Mouse (Mus musculus) limb, embryonic 15.5 days (tissue): ENCODE results near the gene Hoxd10. TPM values are rescaled to one million over a fixed set of nuclear protein-coding genes. Genes with fewer than 3 reads are reported as not detected.

Source experiments
- ATAC-seq: fragments of 200-750 bp; cut with Nextera tagmentation; 2 replicates; pipeline ENCODE4 v1.8.0; 2017; ENCODE audit warnings: low read depth, moderate TSS enrichment; ENCODE audit not compliant: insufficient number of reproducible peaks, low FRiP score, low TSS enrichment
- H3K27ac ChIP-seq: fragments of 300-500 bp; sonication (generic); 2 replicates; pipeline ENCODE4 v1.5.1; 2015; ENCODE audit warnings: moderate library complexity, mild to moderate bottlenecking, inconsistent platforms
- H3K27me3 ChIP-seq: fragments of 300-500 bp; sonication (generic); 2 replicates; pipeline ENCODE4 v1.6.1; 2015; ENCODE audit warnings: inconsistent platforms
- H3K36me3 ChIP-seq: fragments of 300-500 bp; sonication (generic); 2 replicates; pipeline ENCODE4 v1.6.1; 2015; ENCODE audit warnings: inconsistent platforms
- H3K4me1 ChIP-seq: fragments of 300-500 bp; sonication (generic); 2 replicates; pipeline ENCODE4 v1.6.1; 2015; ENCODE audit warnings: inconsistent platforms
- H3K4me2 ChIP-seq: fragments of 300-500 bp; sonication (generic); 2 replicates; pipeline ENCODE4 v1.6.1; 2015; ENCODE audit warnings: mild to moderate bottlenecking, inconsistent platforms
- H3K4me3 ChIP-seq: fragments of 300-500 bp; sonication (generic); 2 replicates; pipeline ENCODE4 v1.5.1; 2015; ENCODE audit warnings: mild to moderate bottlenecking, inconsistent platforms
- H3K9ac ChIP-seq: fragments of 300-500 bp; sonication (generic); 2 replicates; pipeline ENCODE4 v1.6.1; 2015; ENCODE audit warnings: inconsistent platforms
- H3K9me3 ChIP-seq: fragments of 300-500 bp; sonication (generic); 2 replicates; pipeline ENCODE4 v1.6.1; 2016; ENCODE audit warnings: inconsistent platforms
- WGBS: fragments of 180-500 bp; shearing (Covaris S2); methylation state at CpG from one replicate; pipeline ENCODE4 v1.1.7; 2015; 5-methylcytosine and 5-hydroxymethylcytosine counted together
- polyA plus RNA-seq: library from polyadenylated mRNA; unstranded; fragments of >200 nt; fragmentation: Nextera tagmentation; extraction: Ambion mirVana; gene quantifications from 2 replicates; pipeline ENCODE4 v1.2.1, GENCODE M21; 2015

Gene Hoxd10
- polyA plus RNA-seq, 1 experiment from 2014 or later: 14.5 TPM

DNA sequence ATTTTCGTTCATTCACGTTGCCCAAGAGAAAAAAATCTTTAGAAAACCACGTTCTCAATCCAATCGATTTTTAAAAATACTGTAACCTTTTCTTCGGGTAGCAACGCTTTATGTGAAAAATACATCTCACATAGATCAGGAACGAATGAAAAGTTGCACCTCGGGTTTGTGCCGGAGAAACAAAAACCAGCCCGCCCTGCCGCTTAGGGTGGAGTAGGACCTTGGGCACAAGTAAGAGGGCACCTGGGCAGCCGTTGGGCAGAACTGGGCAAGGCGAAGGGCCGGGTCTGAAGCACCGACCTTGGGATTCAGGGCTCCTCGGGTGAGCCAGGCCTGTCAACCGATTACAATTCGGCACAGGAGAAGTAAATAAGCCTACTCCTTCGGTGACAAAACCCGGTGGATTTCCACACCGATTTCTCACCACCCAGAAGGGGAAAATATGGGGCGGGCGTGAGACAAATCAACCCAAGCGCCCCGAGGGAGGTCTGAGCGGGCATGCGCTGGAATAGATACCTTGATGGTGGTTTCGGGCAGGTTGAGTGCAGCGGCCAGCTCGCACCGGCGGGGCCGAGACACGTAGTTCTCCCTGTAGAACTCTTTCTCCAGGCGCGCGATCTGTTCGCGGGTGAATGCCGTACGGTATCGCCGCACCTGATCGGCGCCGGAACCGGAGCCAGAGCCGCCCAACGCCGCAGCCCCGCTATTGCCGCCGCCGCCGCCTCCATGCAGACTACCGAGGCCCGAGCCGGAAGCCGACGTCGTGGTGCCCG lies 34.3 kb upstream of the Hoxd10 start:
- no peaks in the 10 kb centered on the region for H3K36me3 ChIP-seq
- H3K27ac ChIP-seq: peak overlapping the region; percentile 89
- peaks cover 36% of the 10 kb centered on the region for H3K4me1 ChIP-seq
- H3K9me3 ChIP-seq: no peaks in the 10 kb centered on the region
- peaks cover 63% of the 10 kb centered on the region for H3K27me3 ChIP-seq
- no peak for ATAC-seq
- peak overlapping the region; percentile 46 for H3K4me3 ChIP-seq
- H3K9ac ChIP-seq: peak overlapping the region; percentile 53
- WGBS: 2% methylated on average over 62 of the region's 62 CpGs
- H3K4me2 ChIP-seq: peak overlapping the region; percentile 44

DNA sequence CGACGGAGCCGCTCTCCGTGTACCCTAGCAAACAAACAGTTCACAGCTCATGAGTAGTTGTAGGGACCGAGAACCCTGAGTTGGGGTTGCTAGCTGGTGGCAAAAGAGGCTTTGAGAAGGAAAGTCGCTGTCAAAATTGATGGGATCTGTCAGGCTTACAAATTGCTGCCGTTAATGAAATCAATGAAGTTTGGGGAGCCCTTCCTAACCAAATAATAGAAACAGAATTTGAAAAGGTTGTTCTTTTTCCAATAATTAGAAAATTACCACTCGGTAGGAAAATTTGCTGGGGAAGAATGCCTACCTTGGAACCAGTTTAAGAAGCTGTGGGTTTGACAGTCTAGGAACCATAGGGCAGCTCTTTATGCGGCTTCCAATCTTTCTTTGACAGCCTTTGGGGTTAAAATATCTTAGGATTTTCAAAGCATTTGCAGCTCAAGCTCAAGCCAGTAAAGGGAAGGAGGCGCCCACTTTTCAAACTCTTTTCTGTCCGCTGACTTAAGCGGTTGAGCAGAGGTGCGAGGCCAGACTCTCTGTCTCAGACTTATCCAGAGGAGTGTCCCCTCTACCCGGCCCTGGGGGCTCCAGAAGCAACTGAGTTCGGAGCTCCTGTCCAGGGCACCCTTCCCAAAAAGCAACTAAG lies 33.6 kb upstream of the Hoxd10 start:
- H3K4me3 ChIP-seq: peak overlapping the region; percentile 46
- H3K9ac ChIP-seq: peak overlapping the region; percentile 53
- no peaks in the 10 kb centered on the region for H3K36me3 ChIP-seq
- ATAC-seq: no peak
- peaks cover 66% of the 10 kb centered on the region for H3K27me3 ChIP-seq
- peak overlapping the region; percentile 89 for H3K27ac ChIP-seq
- H3K9me3 ChIP-seq: no peaks in the 10 kb centered on the region
- 3% methylated on average over 15 of the region's 15 CpGs for WGBS
- H3K4me2 ChIP-seq: peak overlapping the region; percentile 44
- peaks cover 36% of the 10 kb centered on the region for H3K4me1 ChIP-seq

DNA sequence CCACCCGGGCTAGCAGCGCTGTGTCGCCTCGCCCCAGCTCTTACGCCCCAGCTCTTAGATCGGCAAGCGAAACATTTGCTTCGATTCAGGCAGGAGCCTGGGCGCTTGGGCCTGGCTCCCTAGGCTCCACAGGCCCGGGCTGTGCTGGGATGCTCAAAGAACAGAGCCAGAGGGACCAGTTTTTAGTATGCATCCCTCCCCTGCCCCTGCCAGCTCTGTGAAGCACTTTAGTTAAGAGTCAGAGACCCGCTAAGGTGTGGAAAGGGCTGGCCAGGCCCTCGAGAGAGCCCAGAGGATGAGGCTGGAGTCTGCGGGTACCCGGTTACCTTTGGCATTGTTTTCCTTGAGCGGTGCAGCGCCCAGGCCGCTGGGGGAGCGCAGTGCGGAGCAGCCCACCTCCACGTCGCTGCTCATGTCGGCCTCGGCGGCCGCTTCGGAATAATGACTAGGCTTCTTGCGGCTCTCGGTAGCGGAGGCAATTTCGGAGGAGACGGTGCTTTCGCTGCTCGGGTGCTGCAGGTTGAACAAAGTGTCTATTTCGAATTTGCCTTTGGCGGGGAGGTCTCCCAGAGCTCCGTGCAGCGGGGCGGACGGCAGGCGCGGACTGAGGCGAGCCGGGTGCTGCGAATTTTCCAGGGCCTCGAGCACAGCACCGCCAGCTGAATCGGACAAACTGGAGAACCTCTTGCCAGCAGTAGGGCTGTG lies 32.9 kb upstream of the Hoxd10 start:
- peak overlapping the region; percentile 46 for H3K4me3 ChIP-seq
- H3K4me2 ChIP-seq: peak overlapping the region; percentile 44
- peaks cover 71% of the 10 kb centered on the region for H3K27me3 ChIP-seq
- no peaks in the 10 kb centered on the region for H3K9me3 ChIP-seq
- H3K27ac ChIP-seq: peak overlapping the region; percentile 89
- no peak for ATAC-seq
- H3K36me3 ChIP-seq: no peaks in the 10 kb centered on the region
- WGBS: 1% methylated on average over 47 of the region's 47 CpGs
- peak overlapping the region; percentile 18 for H3K9ac ChIP-seq
- peaks cover 36% of the 10 kb centered on the region for H3K4me1 ChIP-seq

DNA sequence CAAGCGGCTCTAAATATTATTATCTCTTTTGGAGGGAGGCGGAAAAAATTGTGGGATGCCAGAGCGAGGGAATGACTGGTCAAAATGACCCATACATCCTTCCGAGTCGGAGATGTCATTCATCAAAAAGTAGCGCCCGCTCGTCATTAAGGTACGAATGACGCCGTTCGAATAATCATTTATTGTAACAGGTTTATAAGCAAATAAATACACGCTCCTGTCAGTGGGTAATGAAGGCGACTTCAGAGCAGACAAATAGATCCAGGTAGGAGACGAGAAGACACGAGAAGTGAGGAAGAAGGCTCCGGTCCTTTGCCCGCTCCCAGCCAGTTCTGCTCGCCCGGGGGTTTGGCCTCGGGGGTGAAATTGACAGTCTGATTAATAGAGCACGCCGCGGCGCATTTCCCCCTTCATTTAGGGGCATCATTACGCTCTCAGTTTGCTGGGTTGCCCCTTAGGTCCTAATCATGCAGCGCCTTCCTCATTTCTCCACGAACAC lies 32.2 kb upstream of the Hoxd10 start, which contains the start of gene Evx2:
Evx2 (minus strand) TSS at position 51 of the 499 bp plus-strand sequence.
- Histone ChIP-seq H3K4me3 (peak within 1 kb of the TSS; percentile 46), H3K27me3 (peaks cover 71% of the 10 kb centered on the region), H3K9me3 (no peaks in the 10 kb centered on the region), H3K4me1 (peaks cover 36% of the 10 kb centered on the region), H3K9ac (peak within 1 kb of the TSS; percentile 52), H3K36me3 (no peaks in the 10 kb centered on the region), H3K27ac (peak within 1 kb of the TSS; percentile 89), H3K4me2 (peak within 1 kb of the TSS; percentile 56)
- 2% methylated on average over 28 of the region's 28 CpGs for WGBS
- no peak for ATAC-seq

DNA sequence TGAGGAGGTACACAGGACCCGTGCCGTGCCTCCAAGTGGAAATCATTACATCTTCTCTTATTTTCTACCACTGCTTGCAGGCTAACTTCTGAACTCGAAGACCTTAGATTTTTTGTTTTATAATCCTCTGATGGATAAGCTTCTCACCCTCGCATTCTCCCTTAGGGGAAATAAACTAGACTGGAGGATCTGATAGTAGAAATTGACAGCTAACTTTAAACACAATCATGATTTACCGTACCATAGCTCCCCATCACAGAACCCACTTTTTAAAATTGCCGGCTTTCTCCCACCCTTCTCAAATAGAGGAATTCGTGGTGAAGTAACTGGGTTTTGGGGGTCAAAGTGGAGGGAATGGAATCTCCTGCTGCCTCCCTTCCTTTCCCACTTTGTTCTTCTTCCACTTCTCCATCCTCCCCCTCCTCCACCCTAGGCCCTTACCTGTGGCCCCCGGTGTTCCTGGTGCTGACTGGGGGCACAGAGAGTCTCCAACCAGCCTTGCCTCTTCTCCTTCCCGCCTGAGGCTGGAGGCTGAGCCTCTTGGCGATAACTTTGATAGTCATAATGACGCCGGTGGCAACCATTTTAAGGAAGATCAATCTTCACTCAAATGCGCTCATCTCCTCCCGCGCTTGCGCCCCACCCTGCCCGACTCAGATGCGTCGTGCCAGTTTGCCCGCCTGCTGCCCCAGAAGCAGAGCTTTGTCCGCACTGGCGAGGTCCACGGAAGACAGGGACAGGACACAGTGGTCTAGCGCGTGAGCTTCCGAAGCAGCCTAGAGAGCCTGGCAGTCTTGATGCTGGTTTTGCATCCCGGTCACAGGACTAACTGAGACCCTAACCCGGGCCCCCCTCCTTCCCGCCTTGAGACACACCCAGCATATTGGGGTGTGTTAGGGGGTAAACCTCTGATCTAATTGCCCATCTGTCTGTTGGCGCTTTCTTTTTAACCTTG lies 31.0 kb upstream of the Hoxd10 start:
- Histone ChIP-seq H3K9me3 (no peaks in the 10 kb centered on the region), H3K4me2 (peak overlapping the region; percentile 56), H3K4me1 (peaks cover 28% of the 10 kb centered on the region), H3K9ac (peak overlapping the region; percentile 52), H3K36me3 (no peaks in the 10 kb centered on the region), H3K27ac (peak overlapping the region; percentile 89), H3K27me3 (peaks cover 69% of the 10 kb centered on the region), H3K4me3 (peak overlapping the region; percentile 46)
- WGBS: 2% methylated on average over 30 of the region's 30 CpGs
- ATAC-seq: no peak; the same call in none of the 2 replicates

DNA sequence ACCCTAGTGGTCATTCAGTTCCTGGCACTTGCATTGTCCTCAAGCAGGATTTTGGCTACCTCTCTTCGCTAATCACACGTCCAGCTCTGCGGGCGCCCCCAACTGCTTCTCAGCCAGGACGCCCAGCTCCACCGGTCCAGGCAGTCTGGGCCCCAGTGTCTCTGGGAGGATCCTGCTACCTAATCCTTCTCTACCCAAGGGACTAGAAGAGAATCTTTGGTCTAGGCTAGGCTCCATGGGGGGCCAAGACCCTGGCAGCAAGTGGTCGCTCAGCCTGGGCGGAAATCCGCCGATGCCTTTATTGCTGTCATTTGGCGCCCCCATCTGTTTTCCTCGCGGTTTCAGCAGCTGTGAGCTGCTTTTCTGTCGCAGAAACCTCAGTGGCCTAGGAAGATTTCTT lies 30.0 kb upstream of the Hoxd10 start:
- no peaks in the 10 kb centered on the region for H3K36me3 ChIP-seq
- H3K9me3 ChIP-seq: no peaks in the 10 kb centered on the region
- H3K4me3 ChIP-seq: peak overlapping the region; percentile 46
- peak overlapping the region; percentile 89 for H3K27ac ChIP-seq
- ATAC-seq: peak; percentile 22; the same call in 1 of the 2 replicates
- H3K4me1 ChIP-seq: peaks cover 22% of the 10 kb centered on the region
- H3K27me3 ChIP-seq: peaks cover 70% of the 10 kb centered on the region
- WGBS: under 1% methylated on average over 14 of the region's 14 CpGs
- peak overlapping the region; percentile 56 for H3K4me2 ChIP-seq
- H3K9ac ChIP-seq: 0 out of 2 replicates have a peak overlapping the region, but pooled peaks have one; percentile 20

DNA sequence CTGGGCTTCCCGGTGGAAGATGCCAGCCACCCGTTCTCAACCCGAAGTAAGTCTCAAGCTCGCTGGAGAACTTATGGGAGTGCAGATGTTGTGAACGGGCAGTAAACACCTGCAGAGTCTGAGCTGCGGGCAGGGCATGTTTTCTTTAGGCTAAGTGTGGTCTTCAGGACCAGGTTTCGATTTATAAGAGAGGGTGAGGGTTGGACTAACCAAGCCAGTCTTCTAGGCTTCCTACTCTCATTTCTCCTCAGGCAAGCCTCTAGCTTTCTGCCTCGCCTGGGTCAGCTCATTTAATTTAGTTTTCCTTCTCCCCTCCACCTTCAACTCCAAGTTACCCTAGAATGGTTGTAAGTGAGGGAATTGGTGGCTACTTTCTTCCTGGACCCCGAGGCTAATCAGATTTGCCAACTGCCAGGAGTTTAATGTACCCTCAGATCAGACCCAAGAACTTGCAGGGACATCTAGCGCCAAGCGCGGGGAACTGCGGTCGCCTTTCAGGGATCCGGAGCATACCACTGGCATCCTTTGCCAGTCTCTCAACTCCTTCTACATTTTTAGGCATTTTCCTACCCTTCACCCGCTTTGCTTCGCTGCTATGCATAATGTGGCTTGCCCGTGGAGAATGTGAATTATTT lies 28.3 kb upstream of the Hoxd10 start:
- no peak overlapping the region for H3K9ac ChIP-seq
- peaks cover 73% of the 10 kb centered on the region for H3K27me3 ChIP-seq
- H3K36me3 ChIP-seq: no peaks in the 10 kb centered on the region
- H3K4me3 ChIP-seq: peak overlapping the region; percentile 19
- H3K4me2 ChIP-seq: peak overlapping the region; percentile 46
- peak overlapping the region; percentile 62 for H3K27ac ChIP-seq
- H3K4me1 ChIP-seq: peaks cover 27% of the 10 kb centered on the region
- 1% methylated on average over 18 of the region's 18 CpGs for WGBS
- no peaks in the 10 kb centered on the region for H3K9me3 ChIP-seq
- ATAC-seq: no peak

DNA sequence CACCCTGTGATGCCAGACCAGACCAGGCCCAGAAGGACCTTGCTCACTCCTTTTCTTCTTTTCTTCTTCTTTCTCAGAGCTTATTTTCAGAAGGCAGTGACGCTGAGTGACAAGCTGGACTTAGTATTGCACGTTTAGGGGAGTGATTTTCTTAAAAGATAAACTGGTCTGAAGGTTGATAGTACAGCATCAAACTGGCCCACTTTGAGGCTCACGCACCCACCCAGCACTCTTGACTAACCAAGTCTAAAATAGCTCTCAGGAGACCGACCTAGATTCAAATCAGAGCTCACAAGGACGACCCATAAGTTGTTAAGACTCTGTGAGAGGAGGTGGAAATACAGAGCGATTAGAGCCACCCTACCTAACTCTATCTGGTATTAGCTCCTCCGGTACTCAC lies 25.3 kb upstream of the Hoxd10 start:
- WGBS: 11% methylated on average over 7 of the region's 7 CpGs
- peak overlapping the region; percentile 35; the same call in 1 of the 2 replicates for H3K4me2 ChIP-seq
- H3K9me3 ChIP-seq: no peaks in the 10 kb centered on the region
- peaks cover 66% of the 10 kb centered on the region for H3K27me3 ChIP-seq
- no peak overlapping the region; the same call in 1 of the 2 replicates for H3K9ac ChIP-seq
- H3K27ac ChIP-seq: peak overlapping the region; percentile 74
- peak overlapping the region; percentile 21 for H3K4me3 ChIP-seq
- peaks cover 20% of the 10 kb centered on the region for H3K4me1 ChIP-seq
- ATAC-seq: no peak
- no peaks in the 10 kb centered on the region for H3K36me3 ChIP-seq

DNA sequence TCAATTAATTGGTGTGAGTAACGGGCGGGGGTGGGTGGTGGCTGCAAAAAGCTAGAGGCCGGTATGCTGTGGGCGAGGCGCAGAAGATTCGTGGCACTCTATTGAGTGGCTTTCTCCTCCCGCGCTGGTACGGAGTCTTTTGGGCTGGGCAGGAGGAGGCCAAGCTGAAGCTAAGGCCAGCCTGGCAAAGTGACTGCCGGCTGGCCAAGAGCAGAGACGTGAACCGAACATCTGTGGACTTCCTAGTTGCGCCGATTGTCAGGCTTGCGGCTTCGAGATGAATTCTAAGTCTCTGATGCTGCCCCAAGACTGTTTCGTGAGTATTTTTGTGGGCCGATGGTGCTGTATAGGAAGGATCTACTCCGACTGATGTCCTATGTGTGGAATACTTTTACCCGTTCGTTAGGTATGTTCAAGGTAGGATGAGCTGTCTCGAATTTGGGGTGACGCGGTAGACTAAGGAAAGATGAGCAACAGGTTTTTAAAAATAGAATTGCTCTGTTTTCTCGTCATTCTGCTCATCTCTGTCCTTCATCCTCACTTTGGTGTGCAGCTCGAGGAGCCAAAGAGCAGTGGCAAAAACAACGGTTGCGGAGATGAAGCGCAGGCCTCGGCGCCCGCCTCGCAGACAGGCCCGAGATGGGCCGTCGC lies 24.4 kb upstream of the Hoxd10 start:
- peaks cover 15% of the 10 kb centered on the region for H3K4me1 ChIP-seq
- H3K4me3 ChIP-seq: peak overlapping the region; percentile 66
- ATAC-seq: no peak
- 3% methylated on average over 36 of the region's 36 CpGs for WGBS
- peak overlapping the region; percentile 66 for H3K4me2 ChIP-seq
- peaks cover 57% of the 10 kb centered on the region for H3K27me3 ChIP-seq
- no peaks in the 10 kb centered on the region for H3K36me3 ChIP-seq
- H3K9ac ChIP-seq: peak overlapping the region; percentile 35
- H3K9me3 ChIP-seq: no peaks in the 10 kb centered on the region
- peak overlapping the region; percentile 91 for H3K27ac ChIP-seq

DNA sequence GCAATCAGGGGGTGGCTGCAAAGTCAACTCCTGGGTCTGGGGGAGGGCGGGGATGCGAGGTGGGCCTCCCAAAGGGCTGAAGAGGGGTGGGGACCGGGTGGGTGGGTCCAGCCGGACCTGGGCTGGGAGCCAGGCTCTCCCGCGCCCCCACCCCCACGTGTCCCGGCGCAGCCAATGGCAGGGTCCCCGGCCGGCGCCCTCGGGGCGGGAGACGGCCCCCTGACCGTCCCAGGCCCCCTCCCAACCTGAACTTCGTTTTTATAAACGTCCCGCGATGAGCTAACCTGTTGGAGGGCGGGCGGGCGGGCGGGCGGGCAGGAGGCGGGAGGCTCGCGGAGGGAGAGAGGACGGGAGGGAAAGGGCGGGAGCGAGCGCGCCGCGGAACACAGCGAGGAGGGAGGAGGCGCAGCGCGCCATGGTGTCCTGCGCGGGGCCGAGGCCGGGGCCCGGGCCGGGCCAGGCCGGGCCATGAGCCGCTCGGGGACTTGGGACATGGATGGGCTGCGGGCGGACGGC lies 23.8 kb upstream of the Hoxd10 start, which contains the start of gene Hoxd13:
Hoxd13 (plus strand) TSS at position 469 of the 516 bp plus-strand sequence.
- peaks cover 19% of the 10 kb centered on the region for H3K4me1 ChIP-seq
- peaks cover 58% of the 10 kb centered on the region for H3K27me3 ChIP-seq
- ATAC-seq: peak; percentile 94
- peak within 1 kb of the TSS; percentile 76 for H3K9ac ChIP-seq
- peak within 1 kb of the TSS; percentile 95 for H3K27ac ChIP-seq
- peak within 1 kb of the TSS; percentile 66 for H3K4me2 ChIP-seq
- H3K9me3 ChIP-seq: no peaks in the 10 kb centered on the region
- H3K4me3 ChIP-seq: peak within 1 kb of the TSS; percentile 66
- 2% methylated on average over 19 of the region's 51 CpGs for WGBS
- H3K36me3 ChIP-seq: no peaks in the 10 kb centered on the region
